Mouse (Mus musculus): ENCODE measurements around the gene Pheta2. TPM values are rescaled to one million over a fixed set of nuclear protein-coding genes. Genes with fewer than 3 reads are reported as not detected.

Pheta2 gene
- polyA plus RNA-seq, 1 experiment: 0.02 TPM

- no peaks in the 10 kb centered on the region for H3K27me3 ChIP-seq (ENCODE audit: control insufficient read depth, insufficient read depth, insufficient read length)
- peaks cover 12% of the 10 kb centered on the region for H3K36me3 ChIP-seq (ENCODE audit: control insufficient read depth, insufficient read depth)
- peaks cover 24% of the 10 kb centered on the region for H3K79me2 ChIP-seq (ENCODE audit: control insufficient read depth, insufficient read depth)
- H3K79me3 ChIP-seq (ENCODE audit: low read depth): peaks cover 13% of the 10 kb centered on the region
- no peak overlapping the region for H3K4me3 ChIP-seq (ENCODE audit: insufficient read depth, poor library complexity, severe bottlenecking)
- no peak overlapping the region for H3ac ChIP-seq (ENCODE audit: control insufficient read depth, insufficient read length, low read depth)
- no peak for TF ChIP-seq FOSL1 (IDR thresholded peaks at IDR 0.05; ENCODE audit: insufficient read depth, low read length, poor library complexity, severe bottlenecking)
- TF ChIP-seq MYOG (IDR thresholded peaks at IDR 0.05; ENCODE audit: control insufficient read depth, extremely low read depth, insufficient read length): no peak
- no peak for TF ChIP-seq CTCF (IDR thresholded peaks at IDR 0.05; ENCODE audit: control insufficient read depth, insufficient read depth, insufficient read length)
- no peak for TF ChIP-seq USF1 (IDR thresholded peaks at IDR 0.05; ENCODE audit: low read depth)
Measured at GRCm38 (mm10) chr15:82343368-82344287, 4.9 kb downstream of the Pheta2 start.

GRCm38 (mm10) chr15:82344971-82345370 is 6.2 kb downstream of the Pheta2 start:
- Histone ChIP-seq H3K4me3 (ENCODE audit: insufficient read depth, poor library complexity, severe bottlenecking) (no peak overlapping the region), H3K27me3 (ENCODE audit: control insufficient read depth, insufficient read depth, insufficient read length) (no peaks in the 10 kb centered on the region), H3ac (ENCODE audit: control insufficient read depth, insufficient read length, low read depth) (no peak overlapping the region), H3K79me2 (ENCODE audit: control insufficient read depth, insufficient read depth) (peaks cover 25% of the 10 kb centered on the region), H3K36me3 (ENCODE audit: control insufficient read depth, insufficient read depth) (peaks cover 25% of the 10 kb centered on the region), H3K79me3 (ENCODE audit: low read depth) (peaks cover 13% of the 10 kb centered on the region)
- no peak for TF ChIP-seq CTCF (IDR thresholded peaks at IDR 0.05; ENCODE audit: control insufficient read depth, insufficient read depth, insufficient read length)

GRCm38 (mm10) chr15:82345820-82346470 is 7.2 kb downstream of the Pheta2 start:
- Histone ChIP-seq H3K79me3 (ENCODE audit: low read depth) (peaks cover 16% of the 10 kb centered on the region), H3K4me3 (ENCODE audit: insufficient read depth, poor library complexity, severe bottlenecking) (peak overlapping the region; percentile 60), H3K27me3 (ENCODE audit: control insufficient read depth, insufficient read depth, insufficient read length) (no peaks in the 10 kb centered on the region), H3K79me2 (ENCODE audit: control insufficient read depth, insufficient read depth) (peaks cover 35% of the 10 kb centered on the region), H3ac (ENCODE audit: control insufficient read depth, insufficient read length, low read depth) (peak overlapping the region; percentile 76), H3K36me3 (ENCODE audit: control insufficient read depth, insufficient read depth) (peaks cover 35% of the 10 kb centered on the region)
- TF ChIP-seq MAX (IDR thresholded peaks at IDR 0.05): peak; percentile 36
- TF ChIP-seq CEBPB (IDR thresholded peaks at IDR 0.05; ENCODE audit: low read depth): no peak
- TF ChIP-seq MYOG (IDR thresholded peaks at IDR 0.05; ENCODE audit: control insufficient read depth, extremely low read depth, insufficient read length): no peak
- no peak for TF ChIP-seq MYOD1 (IDR thresholded peaks at IDR 0.05; ENCODE audit: control insufficient read depth, insufficient read length, low read depth)
- TF ChIP-seq CTCF (IDR thresholded peaks at IDR 0.05; ENCODE audit: control insufficient read depth, insufficient read depth, insufficient read length): no peak
- peak; percentile 85 for TF ChIP-seq USF1 (IDR thresholded peaks at IDR 0.05; ENCODE audit: low read depth)
- TF ChIP-seq FOSL1 (IDR thresholded peaks at IDR 0.05; ENCODE audit: insufficient read depth, low read length, poor library complexity, severe bottlenecking): no peak

GRCm38 (mm10) chr15:82346580-82347302 is 8.0 kb downstream of the Pheta2 start:
- Histone ChIP-seq H3K36me3 (ENCODE audit: control insufficient read depth, insufficient read depth) (peaks cover 40% of the 10 kb centered on the region), H3K79me2 (ENCODE audit: control insufficient read depth, insufficient read depth) (peaks cover 43% of the 10 kb centered on the region), H3K79me3 (ENCODE audit: low read depth) (peaks cover 19% of the 10 kb centered on the region), H3ac (ENCODE audit: control insufficient read depth, insufficient read length, low read depth) (peak overlapping the region; percentile 58), H3K4me3 (ENCODE audit: insufficient read depth, poor library complexity, severe bottlenecking) (peak overlapping the region; percentile 60), H3K27me3 (ENCODE audit: control insufficient read depth, insufficient read depth, insufficient read length) (no peaks in the 10 kb centered on the region)
- no peak for TF ChIP-seq FOSL1 (IDR thresholded peaks at IDR 0.05; ENCODE audit: insufficient read depth, low read length, poor library complexity, severe bottlenecking)
- no peak for TF ChIP-seq USF1 (IDR thresholded peaks at IDR 0.05; ENCODE audit: low read depth)
- TF ChIP-seq MYOG (IDR thresholded peaks at IDR 0.05; ENCODE audit: control insufficient read depth, extremely low read depth, insufficient read length): no peak

GRCm38 (mm10) chr15:82347303-82347676 is 8.5 kb downstream of the Pheta2 start:
- TF ChIP-seq MAX (IDR thresholded peaks at IDR 0.05) (no peak), FOSL1 (IDR thresholded peaks at IDR 0.05; ENCODE audit: insufficient read depth, low read length, poor library complexity, severe bottlenecking) (no peak), MYOD1 (IDR thresholded peaks at IDR 0.05; ENCODE audit: control insufficient read depth, insufficient read length, low read depth) (no peak), USF1 (IDR thresholded peaks at IDR 0.05; ENCODE audit: low read depth) (no peak), CEBPB (IDR thresholded peaks at IDR 0.05; ENCODE audit: low read depth) (no peak), CTCF (IDR thresholded peaks at IDR 0.05; ENCODE audit: control insufficient read depth, insufficient read depth, insufficient read length) (no peak), MYOG (IDR thresholded peaks at IDR 0.05; ENCODE audit: control insufficient read depth, extremely low read depth, insufficient read length) (no peak)
- Histone ChIP-seq H3ac (ENCODE audit: control insufficient read depth, insufficient read length, low read depth) (peak overlapping the region; percentile 49), H3K27me3 (ENCODE audit: control insufficient read depth, insufficient read depth, insufficient read length) (no peaks in the 10 kb centered on the region), H3K36me3 (ENCODE audit: control insufficient read depth, insufficient read depth) (peaks cover 40% of the 10 kb centered on the region), H3K4me3 (ENCODE audit: insufficient read depth, poor library complexity, severe bottlenecking) (no peak overlapping the region), H3K79me3 (ENCODE audit: low read depth) (peaks cover 24% of the 10 kb centered on the region), H3K79me2 (ENCODE audit: control insufficient read depth, insufficient read depth) (peaks cover 48% of the 10 kb centered on the region)
